Mouse (Mus musculus) ES-Bruce4 (cell line): ENCODE measurements around the gene Cog5. TPM values are rescaled to one million over a fixed set of nuclear protein-coding genes. Genes with fewer than 3 reads are reported as not detected.

Experiments used
- H3K27ac ChIP-seq: 2 replicates; pipeline ENCODE4 v1.5.1; 2012; ENCODE audit warnings: low read length, inconsistent platforms; ENCODE audit not compliant: insufficient read depth
- H3K27me3 ChIP-seq: 2 replicates; pipeline ENCODE4 v1.6.1; 2012; ENCODE audit warnings: mild to moderate bottlenecking, low read length, inconsistent platforms; ENCODE audit not compliant: control insufficient read depth, poor library complexity, insufficient read depth, severe bottlenecking
- H3K36me3 ChIP-seq: 2 replicates; pipeline ENCODE4 v1.6.1; 2012; ENCODE audit warnings: inconsistent platforms, mild to moderate bottlenecking, low read length, moderate library complexity; ENCODE audit not compliant: control insufficient read depth, poor library complexity, insufficient read depth, severe bottlenecking
- H3K4me1 ChIP-seq: one replicate; pipeline ENCODE4 v1.8.1; 2011; ENCODE audit warnings: low read length; ENCODE audit not compliant: control insufficient read depth, insufficient read depth
- H3K4me3 ChIP-seq: 2 replicates; pipeline ENCODE4 v1.5.1; 2011; ENCODE audit warnings: low read depth, mild to moderate bottlenecking, low read length
- H3K9ac ChIP-seq: 2 replicates; pipeline ENCODE4 v1.6.1; 2012; ENCODE audit warnings: low read depth, mild to moderate bottlenecking, inconsistent platforms; ENCODE audit not compliant: poor library complexity, severe bottlenecking
- H3K9me3 ChIP-seq: replicated peaks from 2 replicates; pipeline ENCODE4 v1.6.1; 2012; ENCODE audit warnings: mild to moderate bottlenecking, low read length, inconsistent platforms; ENCODE audit not compliant: control insufficient read depth, poor library complexity, insufficient read depth, severe bottlenecking
- CTCF ChIP-seq: IDR thresholded peaks from one replicate; pipeline ENCODE4 v1.8.1; 2011; ENCODE audit warnings: low read depth, low read length
- EP300 ChIP-seq: IDR thresholded peaks from 2 replicates; pipeline ENCODE4 v1.6.1; 2011; ENCODE audit warnings: low read depth, low read length; ENCODE audit not compliant: insufficient read depth
- POLR2A ChIP-seq: IDR thresholded peaks from one replicate; pipeline ENCODE4 v1.8.1; 2011; ENCODE audit warnings: low read length; ENCODE audit not compliant: insufficient read depth
- polyA plus RNA-seq: library from polyadenylated mRNA; stranded (reverse); fragments of >200 nt; gene quantifications from 2 replicates; pipeline ENCODE4 v1.2.4, GENCODE M21; 2011; ENCODE audit warnings: low read depth; ENCODE audit not compliant: missing spikeins, insufficient read depth, insufficient read length

Cog5 gene
- polyA plus RNA-seq, 1 experiment: 50.6 TPM

DNA sequence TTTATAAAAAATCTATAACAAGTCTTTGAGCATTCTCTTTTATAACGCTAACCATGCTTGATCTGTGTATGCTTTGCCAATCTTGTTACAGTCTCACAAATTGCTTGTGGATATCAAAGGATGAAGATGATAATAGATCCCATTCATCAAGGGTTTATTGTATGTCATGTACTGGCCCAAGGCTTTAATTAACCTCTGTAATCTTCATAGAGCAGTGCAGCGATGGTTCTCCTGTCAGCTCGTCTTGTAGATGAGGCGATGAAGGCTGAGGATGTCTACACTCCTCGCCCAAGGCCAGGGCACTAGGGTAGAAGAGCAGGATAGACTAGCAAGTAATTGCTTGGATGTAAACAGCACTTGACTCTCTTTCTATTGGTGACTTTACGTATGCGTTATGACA is 164.9 kb downstream of the Cog5 start:
- Histone ChIP-seq H3K27ac (no peak overlapping the region), H3K4me1 (no peaks in the 10 kb centered on the region), H3K27me3 (no peaks in the 10 kb centered on the region), H3K9ac (no peak overlapping the region), H3K36me3 (no peaks in the 10 kb centered on the region), H3K4me3 (no peak overlapping the region), H3K9me3 (no peaks in the 10 kb centered on the region)
- TF ChIP-seq EP300 (no peak), CTCF (no peak), POLR2A (no peak)

DNA sequence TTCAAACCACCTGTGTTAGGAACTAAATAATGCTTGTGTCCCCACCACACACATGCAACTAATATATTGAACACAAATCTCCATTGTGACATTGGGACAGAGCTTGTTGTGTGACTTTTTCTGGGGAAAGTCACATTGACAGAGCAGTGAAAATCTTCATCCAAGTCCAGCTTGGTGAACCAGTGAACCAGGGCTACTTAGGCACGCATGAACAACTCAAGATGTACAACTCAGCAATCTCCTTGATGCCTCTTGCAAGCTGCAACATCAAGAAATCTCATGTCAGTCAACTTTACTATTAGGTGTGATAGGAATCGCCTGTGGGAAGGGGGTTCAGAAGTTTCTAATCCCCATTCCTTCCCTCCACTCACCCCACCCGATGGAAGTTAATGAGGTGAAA is 169.0 kb downstream of the Cog5 start:
- no peak overlapping the region for H3K9ac ChIP-seq
- H3K4me3 ChIP-seq: no peak overlapping the region
- no peak overlapping the region for H3K27ac ChIP-seq
- no peaks in the 10 kb centered on the region for H3K27me3 ChIP-seq
- TF ChIP-seq POLR2A (no peak), EP300 (no peak), CTCF (no peak)
- H3K36me3 ChIP-seq: no peaks in the 10 kb centered on the region
- no peaks in the 10 kb centered on the region for H3K4me1 ChIP-seq
- H3K9me3 ChIP-seq: no peaks in the 10 kb centered on the region

DNA sequence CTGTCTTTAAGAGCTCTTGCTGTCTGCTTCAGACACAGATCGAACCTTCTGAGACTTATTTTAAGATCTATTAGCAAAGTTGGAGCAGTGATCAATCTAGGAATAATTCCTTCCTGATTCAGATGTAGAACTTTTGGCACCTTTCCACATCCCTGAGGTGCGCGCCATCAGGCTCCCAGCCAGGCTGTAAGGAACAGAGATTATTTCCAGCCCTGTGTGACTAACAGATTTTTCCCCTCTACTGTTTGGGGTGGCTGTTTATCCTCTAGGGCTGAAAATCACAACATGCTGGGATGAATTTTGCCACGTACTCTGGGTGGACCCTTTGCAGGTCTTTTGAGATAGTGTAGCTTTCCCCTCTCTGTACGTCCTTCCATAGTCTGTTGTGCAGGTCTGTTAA is 170.2 kb downstream of the Cog5 start:
- Histone ChIP-seq H3K36me3 (no peaks in the 10 kb centered on the region), H3K9me3 (no peaks in the 10 kb centered on the region), H3K9ac (no peak overlapping the region), H3K4me3 (no peak overlapping the region), H3K27ac (no peak overlapping the region), H3K27me3 (no peaks in the 10 kb centered on the region), H3K4me1 (no peaks in the 10 kb centered on the region)
- TF ChIP-seq POLR2A (no peak), EP300 (no peak), CTCF (no peak)

DNA sequence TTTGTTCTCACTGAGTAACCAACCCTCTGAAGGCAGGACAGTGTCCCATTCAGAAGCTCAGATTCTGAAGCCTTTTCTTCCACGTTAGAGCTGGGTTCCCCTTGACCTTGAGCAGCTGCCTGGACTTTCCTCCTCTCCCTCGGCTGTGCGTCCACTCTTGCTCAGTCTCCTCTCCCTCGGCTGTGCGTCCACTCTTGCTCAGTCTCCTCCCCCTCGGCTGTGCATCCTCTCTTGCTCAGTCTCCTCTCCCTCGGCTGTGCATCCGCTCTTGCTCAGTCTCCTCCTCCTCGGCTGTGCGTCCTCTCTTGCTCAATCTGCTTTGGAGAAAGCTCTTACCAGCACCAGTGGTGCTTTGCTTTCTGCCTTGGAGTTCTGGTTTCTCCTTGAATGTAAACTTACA is 171.2 kb downstream of the Cog5 start:
- no peak for TF ChIP-seq EP300
- TF ChIP-seq POLR2A: no peak
- no peak for TF ChIP-seq CTCF
- H3K4me3 ChIP-seq: no peak overlapping the region
- no peaks in the 10 kb centered on the region for H3K9me3 ChIP-seq
- H3K27me3 ChIP-seq: no peaks in the 10 kb centered on the region
- no peaks in the 10 kb centered on the region for H3K4me1 ChIP-seq
- no peaks in the 10 kb centered on the region for H3K36me3 ChIP-seq
- H3K9ac ChIP-seq: no peak overlapping the region
- H3K27ac ChIP-seq: no peak overlapping the region

DNA sequence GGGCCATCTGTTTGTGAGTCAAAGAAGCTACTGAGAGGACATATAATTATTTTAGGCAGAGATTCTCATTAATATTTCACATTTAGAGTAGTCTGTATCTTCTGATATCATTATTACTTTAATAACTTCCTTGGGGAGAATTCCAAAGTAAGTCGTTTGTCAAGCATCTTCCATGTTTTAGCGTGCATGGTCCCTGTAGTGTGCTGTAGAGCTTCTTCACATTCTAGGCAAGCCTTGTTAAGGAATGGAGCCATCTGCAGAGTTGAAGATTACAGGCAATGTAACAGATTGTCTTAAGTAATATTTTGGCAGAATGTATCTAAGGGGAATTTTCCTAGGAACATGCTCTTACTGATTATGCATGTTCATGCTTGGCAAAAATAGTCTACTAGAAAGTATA is 171.8 kb downstream of the Cog5 start:
- Histone ChIP-seq H3K27me3 (no peaks in the 10 kb centered on the region), H3K4me3 (no peak overlapping the region), H3K9ac (no peak overlapping the region), H3K9me3 (no peaks in the 10 kb centered on the region), H3K27ac (no peak overlapping the region), H3K36me3 (no peaks in the 10 kb centered on the region), H3K4me1 (no peaks in the 10 kb centered on the region)
- TF ChIP-seq POLR2A (no peak), EP300 (no peak), CTCF (no peak)

DNA sequence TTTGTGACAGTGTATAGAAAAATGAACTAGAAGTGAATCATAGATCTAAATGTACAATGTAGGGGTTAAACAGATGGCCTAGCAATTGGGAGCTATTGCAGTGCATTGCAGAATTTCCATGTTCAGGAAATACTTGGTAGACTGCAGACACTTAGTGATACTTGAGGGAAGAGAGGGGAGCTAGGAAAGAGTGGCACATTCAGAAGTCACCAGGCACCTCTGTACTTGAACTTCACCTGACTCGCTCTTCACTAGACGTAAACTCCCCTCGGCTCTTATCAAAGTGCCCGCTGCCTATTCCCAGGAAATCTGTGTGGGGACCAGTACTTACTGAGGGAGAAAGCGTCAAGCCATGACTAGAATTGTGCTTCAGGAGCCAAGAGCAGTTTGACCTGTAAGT is 180.8 kb downstream of the Cog5 start:
- H3K27me3 ChIP-seq: no peaks in the 10 kb centered on the region
- TF ChIP-seq CTCF (no peak), POLR2A (no peak), EP300 (no peak)
- H3K4me3 ChIP-seq: no peak overlapping the region
- no peaks in the 10 kb centered on the region for H3K36me3 ChIP-seq
- peaks cover 4% of the 10 kb centered on the region for H3K4me1 ChIP-seq
- peak overlapping the region; percentile 98 for H3K27ac ChIP-seq
- no peak overlapping the region; the same call in none of the 2 replicates for H3K9ac ChIP-seq
- H3K9me3 ChIP-seq: no peaks in the 10 kb centered on the region
